Mouse (Mus musculus) natural killer cell, adult 2 months (primary cell): ENCODE data around the gene Klf1.

Experiments used
- DNase-seq, 2 experiments: peaks; one replicate each; pipeline ENCODE4 v3.0.0; 2022; ENCODE audit warnings: low spot score in 2 of 2

The Klf1 gene

DNA sequence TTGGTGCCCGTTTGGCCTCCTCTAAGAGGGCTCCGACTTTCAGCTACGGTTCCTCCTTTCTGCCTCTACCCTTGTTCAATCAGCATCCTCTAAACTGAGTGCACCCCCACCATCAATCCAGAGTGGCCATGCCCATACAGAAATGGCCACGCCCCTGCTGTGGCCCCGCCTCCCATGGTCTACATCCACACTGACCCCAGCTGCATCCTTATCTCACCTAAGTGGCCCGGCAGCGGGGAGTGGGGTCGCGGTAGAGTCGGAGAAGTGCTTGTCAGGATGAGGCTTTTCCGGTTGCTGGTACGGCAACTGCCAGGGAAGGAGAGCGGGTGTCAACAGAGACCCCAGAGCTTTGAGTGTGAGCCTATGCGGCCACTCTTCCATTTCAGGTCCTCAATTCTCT lies 33.8 kb downstream of the Klf1 start:
- DNase-seq: no peak

DNA sequence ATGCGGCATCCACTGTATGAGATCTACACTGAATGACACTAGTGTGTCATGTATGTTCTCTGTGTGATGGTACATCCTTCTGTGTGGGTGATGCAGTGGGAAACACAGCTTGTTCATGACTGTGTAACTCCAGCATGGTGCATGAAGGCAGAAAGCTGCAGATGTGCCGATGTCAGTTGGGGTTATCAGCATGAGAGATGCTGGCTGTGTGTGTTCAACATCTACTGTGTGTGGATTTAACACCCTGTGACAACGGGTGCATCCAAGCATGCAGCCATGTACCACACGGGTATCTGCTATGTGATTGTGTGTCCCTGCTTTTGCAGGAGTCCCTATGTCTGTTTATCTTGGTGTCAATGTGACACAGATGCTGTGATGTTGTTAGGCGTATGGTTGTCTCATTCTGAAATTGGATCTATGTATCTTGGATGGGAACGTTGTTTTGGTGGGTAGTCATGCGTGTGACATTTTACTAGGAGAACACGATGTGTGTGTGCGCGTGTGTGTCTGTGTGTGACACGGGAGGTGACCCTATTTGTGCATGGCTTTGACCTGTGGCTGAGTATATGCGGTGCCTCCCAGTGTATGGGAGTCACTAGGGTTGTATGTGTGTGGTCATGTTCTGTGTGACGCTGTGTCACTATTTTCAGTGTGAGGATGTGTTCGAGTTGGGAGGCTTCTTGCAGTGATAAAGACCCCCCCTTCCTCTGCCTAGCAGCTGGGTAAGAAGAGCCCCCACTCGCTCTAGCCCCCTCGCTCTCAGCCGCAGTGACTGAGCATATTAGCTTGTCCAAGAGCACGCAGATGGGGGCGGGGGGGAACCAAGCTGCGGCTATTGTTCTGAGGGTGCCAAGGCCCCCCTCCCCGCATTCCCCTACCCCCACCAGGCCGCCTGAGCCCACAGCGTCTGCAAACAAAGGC lies 34.6 kb downstream of the Klf1 start:
- DNase-seq: no peak

DNA sequence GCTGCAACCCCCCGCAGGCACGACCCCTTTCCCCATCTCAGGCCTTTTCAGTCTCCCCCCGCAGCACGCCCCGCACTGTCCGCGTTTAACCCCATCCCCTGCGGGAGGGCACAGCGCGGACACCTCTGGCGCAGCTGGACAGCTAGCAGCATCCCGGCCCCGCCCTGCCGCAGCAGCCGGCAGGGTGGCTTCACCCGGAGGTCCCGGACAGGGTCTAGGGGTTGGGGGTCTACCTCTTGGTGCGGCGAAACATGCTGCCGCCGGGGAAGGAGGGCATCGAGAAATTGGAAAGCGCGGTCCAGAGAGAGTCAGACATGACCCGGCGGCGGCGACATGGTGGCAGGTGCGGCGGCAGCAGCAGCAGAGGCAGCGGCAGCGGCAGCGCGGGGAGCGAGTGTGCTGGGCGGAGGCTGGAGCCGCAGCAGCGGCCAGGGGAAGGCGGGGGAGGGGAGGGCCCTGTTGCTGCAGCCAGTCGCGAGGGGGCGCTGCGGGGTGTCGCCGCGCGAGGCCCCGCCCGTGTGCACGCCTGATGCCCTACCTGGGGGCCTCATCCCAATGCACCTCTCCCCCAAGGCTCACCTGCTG lies 35.3 kb downstream of the Klf1 start, which contains the start of gene Mast1:
Gene Mast1, minus strand, starts transcription at position 398 of the 585 bp plus-strand sequence.
- DNase-seq: peak; percentile 56 to 69

DNA sequence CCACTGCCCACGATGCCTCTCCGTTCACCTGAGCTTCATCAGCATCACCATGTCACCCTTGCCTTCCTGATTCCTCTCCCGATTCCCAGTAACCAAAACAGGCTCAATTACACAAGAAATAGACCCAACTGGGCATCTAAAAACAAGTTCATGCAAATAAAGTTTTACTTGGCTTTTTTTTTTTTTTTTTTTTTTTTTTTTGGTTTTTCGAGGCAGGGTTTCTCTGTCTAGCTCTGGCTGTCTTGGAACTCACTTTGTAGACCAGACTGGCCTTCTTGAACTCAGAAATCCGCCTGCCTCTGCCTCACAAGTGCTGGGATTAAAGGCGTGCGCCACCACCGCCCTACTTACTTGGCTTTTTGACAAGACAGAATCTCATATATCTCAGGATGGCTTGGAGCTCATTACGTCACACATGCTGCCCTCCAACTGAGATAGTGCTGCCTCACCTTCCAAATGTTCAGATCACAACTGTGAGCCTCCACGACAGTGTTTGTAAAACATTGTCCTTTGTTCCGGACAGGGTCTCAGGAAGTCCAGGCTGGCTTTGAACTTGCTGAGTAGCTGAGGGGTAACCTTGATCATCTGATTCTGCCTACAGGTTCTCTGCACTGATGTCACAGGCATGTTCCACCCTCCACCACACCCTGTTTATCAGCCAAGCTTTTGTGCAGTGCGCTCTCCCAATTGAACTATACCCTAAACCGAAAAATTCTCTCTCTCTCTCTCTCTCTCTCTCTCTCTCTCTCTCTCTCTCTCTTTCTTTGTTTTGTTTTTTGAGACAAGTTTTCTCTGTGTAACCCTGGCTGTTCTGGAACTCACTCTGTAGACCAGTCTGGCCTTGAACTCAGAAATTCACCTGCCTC lies 36.1 kb downstream of the Klf1 start:
- DNase-seq: no peak

DNA sequence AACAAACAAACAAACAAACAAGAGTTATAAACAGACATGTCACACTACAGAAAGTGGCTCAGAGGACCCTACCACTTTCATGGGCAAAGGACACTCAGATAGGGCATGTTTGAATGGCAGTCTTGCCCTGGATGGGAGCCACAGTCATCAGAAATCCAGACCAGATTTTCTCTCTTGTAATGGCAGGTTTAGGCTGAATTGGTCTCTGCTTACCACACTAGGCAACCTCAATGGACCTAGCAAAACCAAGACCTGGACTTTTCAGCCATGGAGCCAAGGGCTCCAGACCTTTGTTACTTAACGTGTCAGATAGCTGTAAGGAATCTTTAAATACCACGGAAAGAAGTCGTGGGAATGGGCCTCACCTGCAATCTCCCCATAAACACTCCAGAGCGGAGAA lies 42.0 kb downstream of the Klf1 start:
- no peak for DNase-seq

DNA sequence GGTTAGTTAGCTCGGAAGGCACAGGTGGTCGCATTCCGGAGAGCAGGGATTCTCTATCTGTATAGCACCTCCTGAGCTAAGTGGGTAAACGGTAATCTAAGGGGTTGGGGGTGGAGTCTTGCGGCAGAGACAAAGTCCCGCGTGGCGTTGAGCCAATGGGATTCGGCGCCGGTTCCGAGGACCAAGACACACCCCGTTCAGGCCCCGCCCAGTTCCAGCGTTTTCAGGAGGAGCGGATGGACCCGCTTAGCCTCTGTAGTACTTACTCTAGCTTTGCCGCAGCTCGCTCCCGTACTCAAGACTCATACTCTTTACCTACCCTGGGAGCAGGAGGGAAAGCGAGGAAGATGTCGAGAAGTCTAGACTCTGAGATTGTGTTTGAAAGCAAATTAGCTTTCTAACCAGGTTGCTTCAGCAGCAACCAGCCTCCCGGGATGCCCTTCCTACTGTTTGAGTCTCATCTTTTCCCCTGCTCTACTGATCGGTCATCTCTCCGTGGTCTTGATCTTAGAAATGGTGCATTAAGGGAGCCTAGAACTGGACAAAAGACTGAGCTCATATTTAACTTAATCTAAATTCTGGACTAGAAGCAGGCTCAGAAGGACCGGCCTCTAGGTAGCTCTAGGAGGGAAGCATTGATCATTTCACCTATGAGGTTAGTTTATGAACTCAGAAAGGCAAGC lies 42.9 kb downstream of the Klf1 start:
- peak in 1 of 2 experiments; percentile 28 for DNase-seq

DNA sequence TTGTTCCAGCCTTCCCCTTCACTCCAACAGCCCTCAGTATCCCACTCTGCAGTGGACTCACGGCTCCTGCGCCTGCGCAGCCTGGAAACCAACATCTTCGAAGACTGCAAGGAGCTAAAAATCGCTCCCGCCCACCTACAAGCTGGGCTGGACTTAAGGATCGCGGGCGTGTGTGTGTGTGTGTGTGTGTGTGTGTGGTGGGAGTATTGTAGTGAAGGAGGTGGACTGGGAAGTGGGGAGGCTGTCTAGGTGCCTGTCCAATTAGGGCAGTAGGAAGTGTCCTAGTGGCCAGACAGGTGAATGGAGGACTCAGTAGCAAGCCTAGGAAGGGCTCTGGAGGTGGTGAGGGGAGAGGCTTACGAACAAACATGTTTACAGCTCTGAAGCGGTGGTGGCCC lies 43.5 kb downstream of the Klf1 start:
- no peak for DNase-seq

DNA sequence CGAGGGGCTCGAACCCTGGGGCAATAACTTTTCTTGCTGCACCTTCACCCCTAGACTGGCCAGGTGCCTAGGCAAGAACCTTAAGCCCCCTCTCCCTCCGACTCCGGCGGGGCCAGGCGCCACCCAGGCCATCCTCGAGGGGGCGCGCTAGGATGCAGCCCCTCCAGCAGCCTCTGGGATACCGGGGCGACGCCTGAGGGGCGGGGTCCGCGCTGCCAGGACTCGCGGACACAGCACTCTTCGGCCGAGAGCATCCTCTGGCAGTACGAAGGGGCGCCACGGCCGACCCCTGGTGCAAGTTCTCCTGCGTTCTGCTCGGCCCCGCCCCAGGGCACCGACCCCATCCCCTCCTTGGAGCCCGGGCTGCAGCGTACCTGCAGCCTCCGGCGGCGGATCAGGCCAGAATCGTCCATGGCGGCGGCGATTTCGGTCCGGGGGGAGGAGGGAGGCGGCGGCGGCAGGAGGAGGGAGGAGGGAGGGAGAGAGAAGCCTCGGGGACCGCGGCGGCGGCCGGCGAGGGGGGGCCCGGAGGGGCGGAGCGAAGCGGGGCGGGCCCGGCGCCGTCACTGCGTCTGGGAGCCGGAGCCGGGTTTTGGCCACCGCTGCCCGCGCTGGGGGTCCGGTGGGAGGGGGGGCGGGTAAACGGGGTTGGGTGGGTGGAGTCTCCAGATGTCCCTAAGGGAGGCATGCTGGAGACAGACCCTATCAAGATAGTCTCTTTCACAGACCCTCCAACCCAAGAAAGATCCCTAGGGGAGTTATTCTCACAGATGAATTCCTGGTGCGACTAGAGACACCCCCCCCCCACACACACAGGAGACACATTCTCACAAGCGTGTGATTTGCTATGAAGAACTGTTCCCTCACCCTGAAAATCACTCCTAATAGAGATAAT lies 44.2 kb downstream of the Klf1 start:
- DNase-seq: no peak

DNA sequence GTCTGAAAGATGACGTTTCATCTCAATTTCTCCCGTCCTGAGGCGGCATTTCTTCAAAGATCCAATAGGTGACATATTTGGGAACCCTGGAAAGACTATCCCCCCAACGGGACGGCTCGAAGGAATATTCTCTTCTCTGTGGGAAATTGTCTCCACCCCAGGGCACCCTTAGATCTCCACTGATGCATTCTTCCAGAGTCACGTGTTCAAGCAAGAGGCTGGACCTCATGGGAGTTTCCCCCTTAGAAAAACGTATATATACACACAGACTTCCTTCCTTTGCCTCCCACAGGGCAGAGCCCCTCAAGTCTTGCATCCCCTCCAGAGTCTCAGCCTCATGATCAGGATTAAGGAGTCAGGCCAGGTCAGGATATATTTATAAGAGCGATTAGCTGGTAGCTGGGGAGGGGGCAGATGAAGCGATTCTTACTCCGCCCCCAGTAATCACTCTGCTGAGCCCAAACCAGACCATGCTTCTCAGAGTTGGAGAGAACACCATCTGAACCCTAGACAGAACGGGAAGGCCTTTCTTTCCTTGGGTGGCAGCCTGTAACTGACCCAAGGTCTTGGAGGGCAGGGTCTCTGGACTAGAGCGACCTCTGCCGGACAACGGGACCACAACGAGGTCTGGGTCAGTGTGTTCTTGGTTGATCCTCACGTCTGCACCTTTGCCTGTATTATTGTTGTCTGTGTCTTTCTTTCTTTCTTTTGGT lies 45.0 kb downstream of the Klf1 start, which contains the start of gene Rtbdn:
Gene Rtbdn, plus strand, starts transcription at position 464 of the 713 bp plus-strand sequence.
- no peak for DNase-seq

DNA sequence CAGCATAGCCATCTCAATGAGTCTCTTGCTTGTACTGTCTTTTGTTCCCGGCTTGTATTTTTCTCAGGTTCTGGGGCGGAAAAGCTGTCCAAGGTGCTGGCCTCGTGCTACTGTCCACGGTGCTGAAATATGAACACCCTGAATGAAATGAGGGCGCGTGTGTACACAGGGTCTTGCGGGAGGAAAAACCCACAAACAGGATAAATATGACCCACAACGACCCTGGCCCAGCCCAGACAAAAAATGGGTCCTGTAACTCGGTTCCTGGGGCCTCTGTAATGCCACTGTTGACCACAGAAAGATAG lies 45.5 kb downstream of the Klf1 start:
- DNase-seq: peak in 1 of 2 experiments; percentile 33

DNA sequence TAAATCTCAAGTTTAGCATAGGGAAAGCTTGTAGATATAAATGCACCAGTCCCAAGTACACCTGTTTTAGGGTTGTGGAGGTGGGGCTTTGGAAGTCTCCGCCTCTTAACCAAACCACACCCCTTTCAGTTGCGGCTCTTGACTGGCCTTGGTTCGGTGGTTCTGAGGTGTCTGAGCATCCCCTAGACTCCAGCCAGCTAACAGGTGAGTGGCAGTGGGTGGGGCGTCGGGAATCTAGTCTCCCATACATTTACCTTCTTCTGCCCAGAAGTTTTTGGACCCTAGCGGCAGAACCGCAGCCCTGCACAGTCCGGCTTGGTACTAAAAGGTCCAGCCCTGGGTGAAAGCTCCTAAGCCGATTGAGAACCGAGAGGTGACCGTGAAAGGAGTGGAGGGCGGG lies 48.0 kb downstream of the Klf1 start:
- DNase-seq: no peak

DNA sequence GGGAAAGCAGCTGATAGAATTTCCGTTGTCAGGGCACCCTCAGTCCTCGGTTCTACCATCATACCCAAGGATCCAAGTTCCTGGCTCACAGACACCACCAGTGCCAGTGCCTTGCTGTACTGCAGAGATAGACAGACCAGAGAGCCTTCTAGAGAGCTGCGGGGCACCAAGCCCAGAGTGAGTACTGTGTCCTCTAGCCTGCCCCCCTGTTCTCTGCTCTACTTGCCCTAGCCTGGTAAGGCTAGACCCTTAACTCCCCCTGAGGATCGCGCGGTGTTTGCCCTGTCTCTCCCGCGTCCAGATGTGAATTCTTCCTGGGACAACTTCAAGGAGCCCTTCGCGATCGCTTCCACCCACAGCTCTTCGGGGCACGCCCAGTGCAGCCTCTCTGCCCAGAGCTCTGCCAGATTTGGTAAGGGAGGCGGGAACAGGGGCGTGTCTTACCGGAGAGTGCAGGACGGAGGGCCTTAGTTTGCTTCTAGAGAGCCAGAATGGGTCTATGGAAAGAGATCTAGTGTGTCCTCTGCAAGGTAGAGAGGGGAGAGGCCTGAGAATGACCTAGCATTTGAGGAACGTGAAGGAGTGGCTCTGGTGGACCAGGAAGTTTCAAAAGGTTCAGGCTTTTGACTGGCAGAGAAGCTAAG lies 51.0 kb downstream of the Klf1 start:
- no peak for DNase-seq
